Mouse (Mus musculus) kidney, postnatal 10 days (tissue): ENCODE results near the gene Rnasek.

ENCODE experiments used
- DNase-seq: peaks from one replicate; pipeline ENCODE4 v3.0.0; 2021; ENCODE audit warnings: mixed read lengths

Rnasek gene

DNA sequence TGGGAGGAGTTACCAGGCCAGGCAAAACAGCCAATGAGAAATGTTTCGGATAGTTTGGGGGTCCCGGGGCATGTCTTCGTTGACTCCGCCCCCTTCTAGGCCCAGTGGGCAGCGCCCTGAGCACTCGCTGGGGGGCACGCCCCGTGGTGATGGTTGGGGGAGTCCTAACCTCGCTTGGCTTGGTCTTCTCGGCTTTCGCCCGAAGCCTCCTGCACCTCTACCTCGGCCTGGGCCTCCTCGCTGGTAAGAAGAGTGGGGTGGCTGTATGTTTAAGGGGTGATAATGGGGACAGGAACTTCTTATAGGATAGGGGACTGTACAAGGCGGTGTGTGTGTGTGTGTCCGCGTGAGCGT lies 24.8 kb downstream of the Rnasek start:
- peak; percentile 47 for DNase-seq

- peak; percentile 74 for DNase-seq
Measured at GRCm38 (mm10) chr11:70214191-70214855, 25.3 kb downstream of the Rnasek start.

- DNase-seq, result no peak
Measured at GRCm38 (mm10) chr11:70213736-70214135, 25.9 kb downstream of the Rnasek start.

- peak; percentile 86 for DNase-seq
Measured at GRCm38 (mm10) chr11:70212896-70213295, 26.7 kb downstream of the Rnasek start.

GRCm38 (mm10) chr11:70212423-70212822 lies 27.2 kb downstream of the Rnasek start, which contains the start of gene Slc16a11:
TSS of gene Slc16a11 (plus strand) at chr11:70212752.
- no peak for DNase-seq

DNA sequence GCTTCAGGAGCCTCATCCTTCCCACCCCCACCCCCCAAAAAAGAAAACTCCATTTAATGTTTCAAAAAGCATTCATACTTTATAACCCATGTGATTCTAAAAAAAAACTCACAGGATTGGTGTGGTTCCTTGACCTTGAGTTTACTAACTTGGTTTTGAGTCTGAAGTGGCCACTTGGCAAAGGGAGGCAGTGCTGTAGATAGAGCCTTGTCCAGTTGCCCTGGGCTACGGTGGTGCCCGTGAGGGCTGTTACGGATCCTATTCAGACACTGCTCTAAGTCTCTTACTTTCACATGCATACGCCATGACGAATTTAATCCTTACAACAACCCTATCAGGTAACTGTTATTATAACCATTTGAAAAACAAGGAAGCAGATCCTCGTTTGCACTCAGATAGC lies 27.7 kb downstream of the Rnasek start:
- no peak for DNase-seq

DNA sequence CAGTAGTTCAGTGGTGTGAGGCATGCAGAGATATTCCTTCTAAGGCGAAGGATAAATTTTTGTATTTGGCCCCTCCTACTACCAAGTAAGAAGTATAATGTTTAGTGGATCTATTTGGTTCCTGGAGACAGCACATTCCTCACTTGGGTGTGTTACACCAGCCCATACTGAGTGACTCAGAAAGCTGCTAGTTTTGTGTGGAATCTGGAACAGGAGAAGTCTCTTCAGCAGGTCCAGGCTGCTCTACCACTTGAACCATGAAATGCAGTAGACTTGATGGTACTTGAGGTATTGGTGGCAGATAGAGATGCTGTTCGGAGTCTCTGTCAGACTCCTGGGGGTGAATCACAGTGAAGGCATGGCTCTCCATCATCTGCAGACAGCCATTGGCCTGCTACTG lies 29.0 kb downstream of the Rnasek start:
- no peak for DNase-seq

DNA sequence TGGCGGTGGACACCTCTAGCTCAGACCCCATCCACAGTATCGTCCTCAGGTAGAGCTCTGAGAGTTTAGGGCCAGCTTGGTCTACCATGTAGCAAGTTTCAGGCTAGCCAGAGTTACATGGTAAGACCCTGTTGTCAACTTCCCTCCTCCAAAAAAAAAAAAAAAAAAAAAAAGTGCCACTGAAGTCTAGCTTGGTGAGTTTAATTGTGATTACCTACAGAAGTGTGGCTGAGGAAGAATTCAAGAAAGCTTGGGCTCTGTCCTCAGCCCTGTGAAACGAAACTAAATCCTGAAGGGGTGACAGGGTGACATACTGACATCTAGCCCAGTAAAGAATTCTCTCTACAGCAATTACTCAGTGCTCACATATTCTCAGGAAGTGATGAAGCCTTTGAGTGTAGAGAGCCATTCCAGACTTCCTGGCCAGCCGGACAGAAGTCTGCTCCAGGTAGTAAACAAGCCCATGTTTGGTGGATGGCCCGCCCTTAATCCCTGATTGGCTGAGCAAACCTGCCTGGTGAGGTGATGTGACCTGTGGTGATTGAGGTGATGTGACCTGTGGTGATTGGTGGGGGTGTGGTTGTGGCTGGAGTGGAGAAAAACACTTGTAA lies 30.8 kb downstream of the Rnasek start:
- DNase-seq, result no peak

DNA sequence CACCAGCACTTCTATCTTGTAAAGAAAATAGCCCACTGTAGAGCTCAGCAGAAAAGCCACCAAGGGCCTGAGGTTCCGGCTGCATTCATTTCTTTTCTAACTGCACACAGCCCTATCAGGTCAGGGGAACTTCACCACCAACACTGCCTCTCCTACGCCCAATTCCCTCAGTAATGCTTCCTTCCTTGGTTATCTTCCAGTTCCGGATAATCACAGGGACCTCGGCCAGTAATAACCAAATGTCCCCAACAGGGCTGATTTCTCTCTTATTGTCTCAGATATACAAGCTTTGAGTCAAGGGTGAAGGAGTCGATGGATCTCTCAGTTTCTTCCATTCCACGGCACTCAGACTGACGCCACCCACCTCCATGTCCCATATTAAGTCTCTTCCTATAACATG lies 32.4 kb downstream of the Rnasek start:
- no peak for DNase-seq

DNA sequence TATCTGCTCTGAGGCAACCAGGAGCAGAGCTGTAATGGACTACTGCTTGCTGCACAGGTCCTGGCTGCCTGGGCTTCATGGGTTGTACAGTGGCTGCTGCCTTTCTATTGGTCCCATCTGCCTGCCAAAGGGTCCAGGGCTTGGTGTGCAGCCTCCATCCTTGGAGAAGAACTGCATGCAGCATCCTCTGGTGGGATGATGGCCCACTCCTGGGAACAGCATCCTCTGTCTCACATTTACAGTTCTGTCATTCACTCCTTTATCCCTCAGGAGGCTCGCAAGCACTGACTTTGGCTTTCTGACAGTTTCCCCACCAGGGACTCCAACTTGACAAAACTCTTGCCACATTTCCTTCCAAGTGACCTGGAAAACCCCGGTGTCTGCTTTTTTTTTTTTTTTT lies 32.8 kb downstream of the Rnasek start:
- DNase-seq, result no peak

- peak; percentile 95 for DNase-seq
Measured at GRCm38 (mm10) chr11:70201691-70202090, 38.0 kb downstream of the Rnasek start.

DNA sequence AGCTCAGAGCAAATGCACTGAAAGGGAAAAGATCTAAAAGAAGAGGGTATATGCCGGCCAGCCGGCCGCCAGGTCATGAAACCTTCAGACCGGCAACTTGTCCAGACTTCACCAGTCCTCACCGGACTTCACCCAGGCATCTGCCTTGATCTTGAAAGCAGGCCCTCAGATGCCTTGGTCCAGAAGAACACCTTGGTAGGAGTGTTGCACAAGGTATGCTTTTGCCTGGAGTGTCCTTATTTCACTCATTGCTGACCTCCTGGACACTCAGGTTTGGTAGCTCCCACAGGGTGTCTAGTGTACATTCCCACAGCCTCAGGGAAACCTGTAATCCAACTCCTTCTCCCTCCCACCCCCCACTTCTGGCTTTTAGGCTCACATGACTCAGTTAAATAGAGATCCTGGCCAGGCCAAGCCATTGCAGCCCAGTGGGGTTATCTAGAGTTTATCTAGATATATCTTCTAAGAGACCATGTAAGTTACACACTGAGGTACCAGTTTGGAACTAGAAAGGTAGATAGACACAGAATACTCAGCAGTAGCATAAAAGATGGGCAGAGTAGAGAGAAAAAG lies 39.5 kb downstream of the Rnasek start:
- no peak for DNase-seq

DNA sequence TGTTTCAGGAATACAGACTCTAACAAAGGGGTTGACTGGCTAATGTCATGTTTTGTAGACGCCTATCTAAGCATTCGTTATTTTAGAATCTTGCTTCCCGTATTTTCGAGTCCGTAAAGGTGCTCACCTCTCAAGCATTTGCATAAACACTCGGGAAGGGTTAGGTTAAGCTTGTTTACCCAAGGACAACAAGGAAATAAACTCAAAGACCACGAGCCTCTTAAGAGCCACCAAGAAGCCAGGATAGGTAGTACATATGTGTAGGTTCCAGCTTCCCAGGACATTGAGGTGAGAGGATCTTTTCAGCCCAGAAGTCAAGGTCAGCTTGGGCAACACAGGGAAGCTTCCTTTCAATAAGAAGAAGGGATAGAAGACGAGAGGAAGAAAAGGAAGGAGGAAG lies 40.5 kb downstream of the Rnasek start:
- DNase-seq, result no peak

DNA sequence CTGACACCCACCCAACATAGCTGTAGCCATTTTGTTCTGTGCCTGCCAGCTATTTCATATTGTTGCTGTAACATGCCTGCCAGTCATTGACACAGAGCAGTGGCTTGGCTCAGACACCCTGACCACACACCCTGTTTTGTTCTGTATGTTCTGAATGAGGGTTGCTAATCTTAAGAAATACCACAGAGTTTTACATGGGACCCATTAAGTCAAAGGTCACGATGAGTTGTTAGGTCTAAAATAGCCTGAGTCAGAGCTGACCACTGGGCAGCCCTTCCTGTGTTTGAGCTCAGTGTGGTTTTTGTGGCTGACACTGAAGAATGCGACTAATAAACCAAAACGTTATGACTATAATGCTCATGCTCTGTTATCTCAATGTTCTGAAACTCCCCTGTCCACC lies 41.3 kb downstream of the Rnasek start:
- no peak for DNase-seq

DNA sequence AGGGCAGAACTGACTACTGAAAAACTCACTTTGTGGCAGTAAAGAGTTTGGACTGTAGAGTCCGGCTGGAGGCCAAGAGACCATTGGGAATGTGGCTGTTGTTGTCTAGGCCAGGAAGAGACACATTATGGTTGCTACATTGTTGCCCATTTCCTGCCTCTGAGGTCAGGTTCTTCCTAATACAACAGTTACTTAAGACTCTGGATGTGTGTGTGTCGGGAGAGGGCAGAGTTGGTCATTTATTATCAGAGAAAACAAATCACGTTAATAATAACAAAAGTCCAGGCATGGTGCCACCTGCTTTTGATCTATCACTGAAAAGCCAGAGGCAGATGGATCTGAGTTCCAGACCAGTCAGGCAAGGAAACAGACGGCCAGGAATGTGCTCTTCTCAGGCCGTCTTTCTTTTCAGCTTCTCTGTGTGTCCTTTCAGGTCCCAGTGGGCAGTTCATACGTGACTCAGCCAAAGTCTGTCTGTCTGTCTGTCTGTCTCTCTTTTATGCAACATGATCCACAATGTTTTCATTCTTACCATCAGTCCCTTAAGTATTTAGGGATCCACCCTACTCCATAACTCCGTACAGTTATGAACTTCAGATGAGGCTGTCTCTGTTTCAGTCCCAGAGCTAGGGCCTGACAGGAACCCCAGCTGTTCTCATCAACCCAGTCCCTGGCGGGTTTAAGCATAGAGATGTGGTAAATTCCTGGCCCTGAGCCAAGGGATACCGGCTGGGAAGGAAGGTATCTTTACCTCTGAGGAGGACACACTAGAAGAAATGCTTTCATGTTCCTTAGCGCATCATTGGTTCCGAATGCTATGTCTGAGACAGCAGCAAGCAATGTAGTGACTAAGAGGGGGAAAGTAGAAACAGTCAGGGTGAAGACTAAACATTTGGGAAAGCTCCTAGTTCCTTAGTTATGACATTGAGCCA lies 46.0 kb downstream of the Rnasek start:
- no peak for DNase-seq

- DNase-seq, result no peak
Measured at GRCm38 (mm10) chr11:70192157-70192556, 47.5 kb downstream of the Rnasek start.

- DNase-seq, result no peak
Measured at GRCm38 (mm10) chr11:70191188-70191587, 48.5 kb downstream of the Rnasek start.

DNA sequence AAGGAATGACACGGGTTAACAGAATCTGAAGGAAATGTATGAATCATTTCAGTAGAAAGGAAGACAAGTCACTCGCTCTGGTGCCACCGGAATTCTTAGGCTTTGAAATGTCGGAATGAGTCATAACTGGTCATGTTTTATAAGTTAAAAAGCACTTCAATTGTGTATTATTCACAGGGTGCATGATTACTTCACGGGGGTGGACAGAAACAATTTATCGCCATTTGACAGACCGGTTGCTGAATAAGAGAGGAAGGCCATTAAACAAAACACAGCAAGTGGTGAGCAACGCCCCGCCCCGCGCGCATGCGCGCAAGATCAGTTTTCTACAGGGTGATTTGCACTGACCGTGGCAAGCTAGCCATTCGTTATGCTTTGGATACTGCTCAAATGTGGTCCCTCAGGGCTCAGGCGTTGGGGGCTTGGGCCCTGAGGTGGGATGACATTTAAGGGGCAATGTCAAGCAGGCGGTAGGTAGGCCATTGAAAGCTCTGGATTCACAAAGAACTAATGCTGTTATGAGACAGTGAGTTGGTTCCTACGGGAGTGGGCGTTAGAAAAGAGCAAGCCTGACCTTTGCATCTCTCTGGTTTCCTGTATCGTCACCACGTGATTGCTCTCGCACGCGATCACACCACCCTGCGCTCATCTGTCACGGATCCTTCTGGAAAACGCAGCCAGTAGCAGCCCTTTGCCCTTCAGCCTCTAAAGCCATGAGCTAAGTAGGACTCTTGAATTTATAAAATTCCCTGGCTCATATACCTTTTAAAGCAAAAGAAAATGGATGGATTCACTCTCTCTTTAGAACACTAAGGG lies 50.1 kb downstream of the Rnasek start:
- peak; percentile 63 for DNase-seq
